Mouse (Mus musculus) telencephalon, adult 2 months (tissue): ENCODE measurements around the gene Tnfrsf9.
"Not testable (repeated sequence)": the region's sequence is repeated elsewhere in the genome, so short reads cannot be mapped to it uniquely, and the experiment has no call there.

Experiments
- DNase-seq: peaks from one replicate; pipeline ENCODE4 v3.0.0-alpha.2; 2011; ENCODE audit warnings: low read depth, low spot score

The Tnfrsf9 gene

DNA sequence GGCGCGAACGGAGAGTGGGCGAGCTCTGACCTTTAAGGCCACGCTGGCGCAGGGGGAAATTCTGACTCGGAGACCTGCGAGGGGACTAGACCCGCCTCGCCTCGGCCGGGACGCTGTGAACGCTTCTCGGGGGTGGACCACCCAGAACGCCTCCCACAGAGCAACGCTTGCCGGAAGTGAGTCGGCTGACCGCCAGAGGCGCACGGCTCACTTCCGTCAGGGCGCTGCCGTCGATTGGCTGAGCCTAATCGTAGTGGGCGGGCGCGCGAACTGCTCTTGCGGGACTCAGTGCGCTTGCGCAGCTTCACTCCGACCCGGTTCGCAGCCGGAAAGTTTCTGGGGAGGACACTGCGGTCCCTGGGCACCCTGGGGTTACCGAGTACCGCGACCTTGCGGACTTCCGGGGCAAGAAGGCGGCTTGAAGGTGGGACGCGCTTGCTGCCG lies at the start of gene Tnfrsf9, which contains the start of gene Park7:
TSS of gene Tnfrsf9 (plus strand) at position 273 of the 444 bp plus-strand sequence.
TSS of gene Park7 (minus strand) at position 148 of the 444 bp plus-strand sequence.
- peak; percentile 95 for DNase-seq

DNA sequence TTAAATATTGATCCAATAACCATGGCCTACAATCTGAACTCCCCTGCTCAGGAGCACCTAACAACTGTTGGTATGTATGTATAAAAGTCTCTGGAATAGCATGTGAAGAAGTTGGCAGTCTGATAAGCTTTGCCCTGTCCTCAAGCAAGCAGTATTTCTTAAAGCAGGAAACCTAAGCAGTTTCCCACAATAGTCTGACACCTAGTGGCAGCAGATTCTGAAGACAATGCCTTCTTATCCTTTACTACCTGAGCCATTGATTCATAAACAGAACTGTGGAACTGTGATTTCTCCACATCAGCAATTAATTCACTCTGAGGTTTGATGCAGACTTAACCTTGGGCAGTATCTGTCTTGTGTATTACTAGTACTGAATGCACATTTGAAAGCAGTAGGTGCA lies 49.0 kb upstream of the Tnfrsf9 start:
- DNase-seq, result no peak

DNA sequence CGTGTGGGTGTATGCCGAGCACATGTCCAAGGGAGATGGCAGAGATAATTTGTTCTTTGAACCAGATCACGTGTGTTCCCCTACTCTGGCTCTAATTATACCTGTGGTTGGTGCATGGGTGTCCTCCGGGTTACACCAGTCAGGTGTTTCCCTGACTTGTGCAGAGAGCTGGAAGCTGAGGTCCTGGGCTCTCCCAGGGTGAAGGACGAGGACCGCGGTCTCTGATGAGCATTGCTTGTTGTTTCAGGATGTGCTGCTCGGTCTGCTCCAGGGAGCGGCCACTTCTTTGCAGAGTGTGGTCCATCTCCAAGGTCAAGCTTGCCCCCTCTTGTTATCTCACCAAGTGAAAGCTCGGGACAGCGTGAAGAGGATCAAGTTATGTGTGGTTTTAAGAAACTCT lies 48.3 kb upstream of the Tnfrsf9 start:
- DNase-seq, result no peak

DNA sequence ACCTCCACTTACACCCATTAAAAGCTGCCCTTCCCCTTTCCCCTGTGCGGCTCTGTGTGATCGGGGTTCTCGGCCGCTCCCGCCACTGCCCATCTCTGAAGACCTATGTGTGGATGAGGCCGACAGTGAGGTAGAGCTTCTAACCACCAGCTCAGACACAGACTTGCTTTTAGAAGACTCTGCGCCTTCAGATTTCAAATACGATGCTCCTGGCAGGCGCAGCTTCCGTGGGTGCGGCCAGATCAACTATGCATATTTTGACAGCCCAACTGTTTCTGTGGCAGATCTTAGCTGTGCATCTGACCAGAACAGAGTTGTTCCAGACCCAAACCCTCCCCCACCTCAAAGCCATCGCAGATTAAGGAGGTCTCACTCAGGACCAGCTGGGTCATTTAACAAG lies 47.9 kb upstream of the Tnfrsf9 start:
- DNase-seq, result no peak

DNA sequence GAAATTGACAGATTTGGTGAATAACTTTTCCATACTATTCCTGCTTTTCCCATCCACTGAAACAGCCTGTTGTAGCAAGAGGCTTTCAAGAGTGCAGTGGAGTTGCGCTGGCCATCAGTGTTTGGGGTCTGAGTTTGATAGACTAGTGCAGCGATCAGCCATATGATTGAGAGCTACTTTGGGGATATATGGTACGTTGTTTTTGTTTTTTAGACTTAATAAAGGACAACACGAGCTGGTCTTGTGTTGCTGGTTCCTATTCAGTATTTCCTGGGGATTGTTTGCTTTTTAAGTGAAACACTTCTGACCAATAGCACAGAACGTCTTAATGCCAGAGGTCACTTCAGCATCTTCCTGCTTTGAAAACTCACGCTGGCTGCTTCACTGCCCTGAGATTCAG lies 46.2 kb upstream of the Tnfrsf9 start:
- no peak for DNase-seq

DNA sequence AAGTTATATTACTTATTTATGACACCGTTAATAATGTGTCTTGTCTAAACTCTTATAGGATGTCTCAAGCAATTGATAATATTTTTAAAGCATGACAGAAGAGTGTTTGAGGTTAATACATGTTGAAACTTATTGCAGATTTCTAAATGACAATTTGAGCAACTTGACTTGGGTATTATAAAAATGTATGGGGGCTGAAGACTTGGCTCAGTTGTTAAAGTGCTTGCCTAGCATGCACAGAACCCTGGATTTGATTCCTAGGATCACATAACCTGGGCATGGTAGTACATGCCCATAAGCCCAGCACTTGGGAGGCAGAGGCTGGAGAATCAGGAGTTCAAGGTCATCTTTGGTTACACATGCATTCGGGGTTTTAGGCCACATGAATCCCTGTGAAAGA lies 45.5 kb upstream of the Tnfrsf9 start:
- DNase-seq, result no peak

DNA sequence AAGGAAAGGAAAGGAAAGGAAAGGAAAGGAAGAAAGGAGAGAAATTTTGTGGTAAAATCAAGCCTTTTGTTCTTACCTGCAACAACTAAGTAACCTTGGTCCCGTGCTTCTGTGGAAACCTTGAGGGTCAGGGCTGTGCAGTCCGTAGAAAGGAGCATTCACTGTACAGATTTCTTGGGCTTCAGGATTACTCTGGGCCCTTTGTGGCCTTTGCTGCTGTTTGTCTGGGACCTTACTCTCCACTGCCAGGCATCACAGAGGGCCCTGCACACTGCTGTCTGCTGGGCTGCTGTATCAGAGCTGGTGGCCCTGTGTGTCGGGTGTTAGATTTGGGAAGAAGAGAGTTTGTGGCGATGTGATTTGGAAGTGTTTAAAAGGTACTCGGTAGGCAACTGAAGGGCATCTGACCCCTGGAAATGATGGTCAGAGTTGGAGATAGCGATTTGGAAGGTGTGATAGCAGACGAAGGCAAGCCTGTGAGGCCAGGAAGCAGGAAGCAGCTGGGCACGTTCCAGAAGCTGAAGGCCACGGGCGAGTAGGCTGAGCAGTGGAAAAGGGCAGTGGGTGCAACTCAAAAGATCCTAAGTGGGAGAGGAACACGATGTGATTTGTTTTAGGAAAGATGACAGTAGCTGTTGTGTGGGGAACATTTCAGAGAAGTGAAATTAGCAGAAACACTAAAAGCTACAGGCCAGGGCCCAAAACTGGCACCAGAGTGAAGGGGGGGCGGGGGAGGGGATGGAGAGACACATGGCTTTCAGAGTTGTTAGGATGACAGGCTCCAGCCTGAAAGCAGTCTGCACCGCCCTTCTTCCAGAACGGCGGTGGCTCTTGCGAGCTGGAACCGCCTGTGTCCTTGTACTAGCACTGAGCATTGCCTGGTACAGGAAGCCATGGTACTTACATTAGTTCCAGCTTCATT lies 44.8 kb upstream of the Tnfrsf9 start:
- no peak for DNase-seq

DNA sequence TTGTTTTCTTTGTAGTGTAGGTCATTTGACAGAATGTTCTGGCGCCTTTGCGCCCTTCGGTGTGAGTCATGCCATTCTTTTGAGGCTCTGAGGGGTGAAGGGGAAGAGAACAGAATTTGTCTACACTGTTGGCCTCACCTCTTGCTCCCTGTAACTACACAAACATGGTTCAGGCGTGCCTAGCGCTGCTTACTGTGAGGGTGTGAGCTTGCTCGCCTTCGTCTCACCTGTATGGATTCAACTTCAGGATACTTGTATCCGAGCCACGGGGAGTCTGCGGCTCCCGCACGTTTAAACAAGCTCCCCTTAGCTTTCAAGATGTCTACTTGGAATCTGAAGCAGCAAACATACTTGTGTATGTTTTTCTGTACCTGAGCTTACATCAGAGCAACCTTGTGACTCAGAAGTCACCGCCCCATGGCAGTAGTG lies 43.4 kb upstream of the Tnfrsf9 start:
- no peak for DNase-seq

DNA sequence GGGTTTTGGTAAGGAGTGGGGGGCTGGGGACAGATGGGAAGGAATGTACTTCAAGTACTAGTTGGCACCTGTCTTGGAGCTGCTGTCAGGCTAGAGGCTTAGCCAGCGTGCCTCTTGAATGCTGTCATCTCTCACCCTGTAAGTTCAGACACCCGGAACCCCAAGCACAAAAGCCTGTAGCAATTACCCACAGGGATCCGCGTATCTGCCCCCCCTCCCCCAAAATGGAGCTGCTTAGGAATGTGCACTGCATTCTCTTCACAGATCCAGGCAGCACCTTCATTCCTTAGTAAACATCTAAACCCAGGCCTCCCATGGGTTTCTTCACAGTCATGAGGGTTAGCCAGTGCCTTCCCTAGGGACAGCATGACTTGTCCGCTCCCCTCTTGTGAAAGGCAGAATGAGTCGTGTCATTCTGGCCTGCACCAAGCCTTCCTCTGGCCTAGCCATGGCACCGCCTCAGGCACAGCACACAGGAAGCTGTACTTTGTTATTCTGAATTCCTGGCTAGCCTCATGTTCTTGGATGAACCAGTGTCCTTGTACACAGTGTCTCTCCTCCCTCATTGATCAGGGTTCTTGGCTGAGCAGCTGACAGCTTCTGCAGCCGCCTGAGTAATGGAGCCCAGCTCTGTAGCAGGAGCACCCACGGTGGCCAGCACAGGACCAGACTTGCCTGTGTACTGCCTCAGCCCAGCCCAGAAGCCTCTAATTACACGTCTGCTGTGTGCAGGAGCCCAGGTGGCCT lies 42.8 kb upstream of the Tnfrsf9 start:
- no peak for DNase-seq

DNA sequence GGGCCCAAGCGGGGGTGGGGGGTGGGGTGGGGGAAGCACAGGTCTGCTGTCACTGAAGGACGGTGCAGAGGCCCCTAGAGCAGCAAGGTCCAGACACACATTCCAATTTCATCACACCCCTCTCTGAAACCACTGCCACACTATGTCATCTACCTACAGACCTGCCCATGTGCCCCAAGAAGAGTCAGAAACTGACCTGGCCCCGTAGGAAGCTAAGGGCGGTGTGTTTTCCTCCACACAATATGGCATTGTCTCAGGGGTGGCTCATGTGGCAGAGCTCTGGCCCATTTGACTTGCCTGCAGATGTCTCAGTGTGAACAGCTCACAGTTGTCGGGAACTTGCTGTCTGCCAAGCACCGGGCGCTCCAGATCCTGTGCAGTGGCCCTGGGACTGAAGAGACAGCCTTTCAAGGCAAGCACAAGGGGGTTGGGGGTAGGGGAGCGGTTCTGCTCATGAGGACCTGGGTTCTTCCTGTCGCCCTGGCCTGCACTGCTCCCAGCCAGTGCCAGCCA lies 42.2 kb upstream of the Tnfrsf9 start:
- DNase-seq, result no peak

DNA sequence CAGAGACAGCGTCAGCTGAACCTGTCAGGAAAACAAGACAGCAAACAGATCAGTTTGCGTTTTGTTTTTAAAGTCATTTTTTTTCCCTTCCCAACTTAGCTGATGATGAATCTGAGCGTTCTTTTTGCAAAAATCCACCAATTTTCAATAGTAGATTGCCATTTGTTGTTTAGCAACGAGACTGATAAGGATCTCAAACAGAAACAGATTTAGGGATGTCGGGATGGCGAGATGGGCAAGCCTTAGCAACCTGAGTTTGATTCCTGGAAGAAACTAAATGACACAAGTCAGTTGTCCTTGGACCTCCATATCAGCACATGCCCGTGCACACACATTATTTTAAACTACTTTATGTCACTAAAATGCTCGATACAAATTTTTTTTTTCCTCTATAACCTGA lies 41.7 kb upstream of the Tnfrsf9 start:
- no peak for DNase-seq

DNA sequence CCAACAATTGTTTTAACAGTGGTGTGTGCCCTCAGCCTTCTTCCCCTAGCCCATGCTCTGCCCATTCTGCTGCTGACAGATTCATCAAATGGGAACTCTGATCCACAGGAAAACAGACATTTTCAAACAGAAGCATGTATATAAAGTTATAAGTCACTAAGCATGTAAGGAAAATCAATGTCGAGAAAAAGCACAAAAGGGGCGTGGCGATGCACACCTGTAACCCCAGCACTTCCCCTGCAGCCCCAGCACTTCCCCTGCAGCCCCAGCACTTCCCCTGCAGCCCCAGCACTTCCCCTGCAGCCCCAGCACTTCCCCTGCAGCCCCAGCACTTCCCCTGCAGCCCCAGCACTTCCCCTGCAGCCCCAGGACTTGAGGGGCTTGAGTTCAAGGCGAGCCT lies 39.9 kb upstream of the Tnfrsf9 start:
- DNase-seq, result not testable (repeated sequence)

DNA sequence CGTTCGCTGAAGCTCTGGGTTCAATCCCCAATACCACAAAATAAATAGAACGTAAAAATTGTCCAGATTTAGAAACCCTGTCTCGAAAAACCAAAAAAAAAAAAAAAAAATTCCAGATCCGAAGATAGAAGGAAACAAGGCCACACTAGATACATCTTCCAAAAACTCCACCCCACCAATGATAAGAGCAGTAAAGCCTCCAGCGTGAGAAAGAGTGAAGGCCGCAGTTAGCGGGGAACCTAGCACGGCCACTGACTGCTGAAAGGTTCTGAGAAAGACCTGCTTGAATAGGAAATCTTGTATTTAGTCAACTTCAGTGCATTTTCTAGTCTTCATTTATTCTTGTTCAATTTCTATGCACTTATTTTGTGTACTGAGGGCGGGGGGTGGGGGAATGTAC lies 39.0 kb upstream of the Tnfrsf9 start:
- no peak for DNase-seq

DNA sequence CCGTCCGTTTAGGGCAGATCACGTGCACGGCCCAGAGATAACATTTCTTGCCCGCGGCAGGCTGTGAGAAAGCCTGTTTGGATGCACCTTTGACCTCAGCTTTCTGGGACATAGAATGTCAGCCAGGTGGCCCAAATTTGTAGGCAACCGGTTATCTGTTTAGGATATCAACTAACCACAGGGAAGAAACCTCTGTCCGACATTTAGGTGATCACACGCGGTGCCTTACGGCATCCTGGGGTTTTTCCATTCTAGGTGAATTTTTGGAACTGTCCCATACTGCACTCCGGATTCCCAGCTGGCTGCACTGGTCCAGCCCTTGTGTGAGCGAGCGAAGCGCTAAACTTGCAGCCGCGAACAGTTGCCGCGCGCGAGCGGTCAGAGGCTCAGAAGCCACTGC lies 34.7 kb upstream of the Tnfrsf9 start:
- DNase-seq, result no peak

DNA sequence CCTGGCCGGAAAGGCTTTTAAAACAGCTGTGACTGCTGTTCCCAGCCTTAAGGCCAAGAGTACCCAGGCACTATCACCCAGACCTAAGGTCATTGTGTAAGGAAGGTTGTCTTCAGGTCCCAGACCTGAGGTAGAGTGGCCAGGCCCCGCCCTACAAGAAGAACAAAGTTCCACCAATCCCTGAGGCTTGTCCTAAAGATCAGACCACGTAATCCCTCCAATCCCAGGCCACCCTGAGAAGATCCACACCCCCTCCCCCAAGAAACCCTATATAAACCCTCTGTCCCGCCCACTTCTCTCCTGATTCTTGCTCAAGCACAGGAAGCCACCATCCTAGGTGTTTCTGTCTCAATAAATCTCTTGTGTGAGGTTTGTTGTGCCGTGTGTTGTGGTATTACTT lies 34.0 kb upstream of the Tnfrsf9 start:
- no peak for DNase-seq

DNA sequence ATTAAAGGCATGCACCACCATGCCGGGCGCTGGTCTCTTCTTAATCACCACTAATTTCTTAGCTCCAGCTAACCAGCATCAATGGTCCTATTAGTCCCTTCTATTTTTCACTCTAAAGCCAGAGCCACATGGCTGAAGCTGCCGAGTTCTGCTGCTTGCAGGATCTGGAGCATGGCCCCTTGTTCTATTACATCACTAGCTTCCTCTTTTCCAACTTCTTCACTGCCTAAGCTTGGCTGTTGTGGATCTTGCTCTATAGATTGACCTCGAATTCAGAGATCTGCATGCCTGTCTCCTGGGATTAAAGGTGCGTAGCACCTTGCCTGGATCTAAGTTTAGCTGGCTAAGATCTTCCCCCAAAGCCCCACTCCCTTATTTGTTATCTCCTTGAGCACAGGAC lies 31.7 kb upstream of the Tnfrsf9 start:
- DNase-seq, result no peak

DNA sequence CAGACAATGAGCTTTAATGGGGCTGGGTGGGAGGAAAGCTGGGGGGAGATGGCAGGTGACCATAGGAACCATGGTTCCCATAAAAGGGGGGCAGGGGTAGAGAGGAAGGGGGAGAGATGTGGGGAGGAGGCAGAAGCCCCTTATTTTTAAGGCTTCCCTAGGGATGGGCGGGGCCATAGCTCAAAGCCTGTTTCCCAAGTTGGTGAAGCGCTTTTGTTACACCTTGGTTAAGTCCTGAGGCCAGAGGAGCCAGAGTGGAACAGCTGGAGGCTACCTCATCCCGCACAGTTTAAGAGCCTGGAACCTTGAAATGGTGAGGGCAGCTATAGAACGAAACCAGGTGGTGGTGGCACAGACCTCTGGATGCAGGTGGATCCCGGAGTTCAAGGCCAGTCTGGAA lies 26.5 kb upstream of the Tnfrsf9 start:
- no peak for DNase-seq

DNA sequence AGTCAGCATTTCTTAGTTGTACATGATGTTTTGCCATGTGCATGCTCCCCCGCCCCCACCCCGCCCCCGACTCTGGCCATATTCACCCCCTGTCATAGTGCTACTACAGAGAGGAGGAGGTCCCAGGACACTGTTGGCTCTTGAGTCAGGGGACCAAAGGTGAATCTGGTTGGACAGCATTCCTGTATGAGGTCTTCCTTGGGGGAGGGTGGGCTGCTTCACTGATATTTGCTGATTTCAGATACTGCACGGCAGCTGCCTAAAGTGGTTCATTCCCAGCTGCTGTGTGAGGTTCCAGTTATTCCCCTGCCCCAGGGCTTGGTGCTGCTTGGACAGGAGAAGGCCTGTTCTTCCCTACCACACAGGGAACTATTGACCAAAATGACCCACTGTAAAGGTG lies 25.9 kb upstream of the Tnfrsf9 start:
- no peak for DNase-seq

DNA sequence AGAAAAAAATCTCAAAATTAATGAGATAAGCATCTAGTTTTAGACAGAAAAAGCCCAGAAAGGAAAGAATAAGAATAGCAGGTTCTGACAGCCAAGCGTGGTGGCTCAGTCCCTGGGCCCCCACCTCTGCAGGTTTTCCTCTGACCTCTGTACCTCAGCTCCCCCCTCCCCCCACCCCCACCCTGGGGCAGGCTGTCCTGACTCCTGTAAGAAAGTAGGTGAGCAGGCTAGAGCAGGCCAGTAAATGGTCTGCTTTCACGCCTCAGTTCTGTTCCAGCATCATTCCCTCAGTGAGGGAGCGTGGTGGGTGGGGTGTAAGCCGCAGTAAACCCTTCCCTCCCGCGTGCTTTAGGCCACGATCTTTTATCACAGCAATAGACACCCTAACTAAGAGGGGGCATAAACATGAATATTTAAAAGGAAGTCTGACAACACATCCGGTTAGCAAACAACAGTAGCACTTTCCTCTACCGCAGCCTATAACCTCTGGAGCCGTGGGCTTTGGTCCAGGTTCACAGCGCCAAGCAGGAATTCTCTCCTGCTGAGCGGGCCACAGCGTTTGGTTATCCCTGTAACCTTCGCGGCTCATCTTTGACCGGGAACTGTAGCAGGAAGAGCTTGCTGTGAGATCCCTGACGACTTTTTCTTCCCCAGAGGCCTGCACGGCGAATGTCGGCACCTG lies 24.9 kb upstream of the Tnfrsf9 start:
- DNase-seq, result no peak

DNA sequence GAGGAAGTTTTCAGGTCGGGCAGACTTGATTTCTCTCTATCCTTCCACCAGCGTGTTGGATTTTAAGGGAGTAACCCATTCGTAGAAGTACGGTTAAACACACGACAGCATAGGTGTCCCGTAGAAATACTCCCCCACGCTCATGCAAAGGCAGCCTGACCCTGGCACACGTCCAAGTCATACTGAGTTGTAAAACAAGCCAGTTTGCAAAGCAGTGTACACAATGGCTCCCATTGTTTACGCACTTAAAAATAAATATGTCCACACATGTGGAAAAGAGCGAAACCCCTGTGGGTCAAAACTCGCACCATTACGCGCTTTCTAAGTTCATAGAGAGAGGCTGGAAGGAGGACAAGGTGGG lies 24.4 kb upstream of the Tnfrsf9 start:
- DNase-seq, result no peak

DNA sequence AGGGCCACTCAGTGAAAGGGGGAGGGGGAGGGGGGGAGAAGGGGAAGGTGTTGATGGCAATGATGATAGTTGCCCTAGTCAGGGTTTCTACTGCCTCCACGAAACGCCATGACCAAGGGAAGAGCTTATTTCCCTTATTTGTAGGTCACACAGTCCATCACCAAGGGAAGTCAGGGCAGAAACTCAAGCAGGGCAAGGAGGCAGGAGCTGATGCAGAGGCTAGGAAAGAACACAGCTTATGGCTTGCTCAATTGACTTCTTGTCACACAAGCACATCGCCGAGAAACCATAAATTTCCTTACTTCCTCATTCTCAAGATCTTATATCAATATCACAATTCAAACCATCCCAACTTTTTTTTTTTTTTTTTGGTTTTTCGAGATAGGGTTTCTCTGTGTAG lies 23.1 kb upstream of the Tnfrsf9 start:
- DNase-seq, result no peak
